Mouse (Mus musculus): ENCODE results near the gene Pak6.

Gene Pak6

DNA sequence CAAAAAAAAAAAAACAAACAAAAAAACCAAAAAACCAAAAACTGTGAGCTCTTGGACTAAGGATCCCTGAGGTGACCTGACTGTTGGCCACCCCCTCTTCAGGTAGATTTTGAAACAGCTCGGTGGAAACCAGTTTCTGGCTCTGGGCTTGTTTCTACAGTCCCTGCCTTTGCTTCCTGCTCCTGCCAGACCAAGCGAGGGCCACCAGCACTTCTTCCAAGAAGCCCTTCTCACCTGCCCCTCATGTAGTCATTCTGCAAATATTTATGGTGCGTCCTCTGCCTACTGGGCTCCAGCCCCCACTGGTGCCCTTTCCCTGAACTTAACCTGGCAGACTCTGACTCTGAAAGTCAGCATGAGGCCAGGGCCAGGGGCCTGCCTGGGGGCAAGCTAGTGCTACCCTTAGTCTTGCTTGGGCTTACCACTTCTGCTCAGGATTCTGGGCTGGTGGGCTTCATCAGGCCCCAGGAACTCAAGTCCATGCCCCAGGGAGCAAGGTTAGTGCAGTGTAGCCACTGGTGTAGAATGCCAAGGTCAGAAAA, 1.9 kb downstream of the Pak6 start:
- DNase-seq (ENCODE audit: low read depth): no peak

DNA sequence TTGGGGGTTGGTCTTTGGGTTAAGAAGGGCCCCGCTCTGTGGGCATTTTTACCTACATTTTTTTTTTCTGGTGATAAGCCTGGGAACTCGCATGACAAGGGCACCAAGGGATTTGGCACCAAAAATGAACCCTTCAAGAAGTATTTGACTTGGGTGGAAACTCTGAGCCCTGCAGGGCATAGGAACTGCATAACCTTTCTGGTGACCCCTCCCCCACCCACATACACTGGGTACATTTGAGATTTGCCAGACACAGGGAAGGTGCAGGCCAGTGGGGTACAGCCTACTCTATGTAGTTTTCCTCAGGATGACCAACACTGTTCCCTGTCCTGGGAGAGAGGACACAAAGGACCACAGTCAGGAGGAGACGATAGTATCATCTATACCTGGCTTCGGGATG, 2.5 kb downstream of the Pak6 start:
- DNase-seq (ENCODE audit: low read depth): no peak

DNA sequence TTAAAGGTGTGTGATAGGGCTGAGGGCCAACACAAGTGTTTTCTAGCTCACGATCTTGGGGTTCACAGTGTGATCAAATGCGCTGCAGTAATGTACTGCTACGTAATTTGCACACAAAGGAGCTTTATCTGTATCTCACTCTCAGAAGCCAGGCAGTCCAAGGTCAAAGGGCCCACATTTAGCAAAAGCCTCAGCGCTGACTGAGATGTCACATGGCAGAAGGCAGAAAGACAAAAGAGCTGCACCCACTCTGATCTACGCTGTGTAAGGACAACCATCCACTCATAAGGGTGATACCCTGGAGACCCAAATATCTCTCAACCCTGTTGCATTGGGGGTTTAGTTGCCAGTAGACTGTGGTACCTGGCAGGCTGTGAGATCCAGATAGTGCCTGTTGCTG, 4.1 kb downstream of the Pak6 start:
- no peak for DNase-seq (ENCODE audit: low read depth)

DNA sequence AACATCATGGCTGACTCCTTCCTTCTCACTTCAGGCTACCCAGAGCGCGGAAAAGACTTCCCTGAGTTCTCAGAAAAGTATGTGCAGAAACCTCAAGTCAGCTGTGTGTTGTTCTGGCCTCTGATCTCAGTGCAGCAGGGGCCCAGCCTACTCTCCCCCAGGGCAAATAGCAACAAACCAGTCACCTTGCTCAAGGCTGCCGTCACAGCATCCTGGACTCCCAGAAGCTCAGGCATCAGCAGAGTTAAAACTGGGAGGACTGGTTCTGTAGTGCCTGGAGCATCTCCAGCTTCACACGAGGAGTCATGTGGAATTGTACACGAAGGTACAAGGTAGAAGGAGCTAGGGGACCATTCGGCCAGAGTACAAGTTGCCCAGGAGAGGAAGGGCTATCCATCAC, 6.1 kb downstream of the Pak6 start:
- DNase-seq (ENCODE audit: low read depth): no peak

DNA sequence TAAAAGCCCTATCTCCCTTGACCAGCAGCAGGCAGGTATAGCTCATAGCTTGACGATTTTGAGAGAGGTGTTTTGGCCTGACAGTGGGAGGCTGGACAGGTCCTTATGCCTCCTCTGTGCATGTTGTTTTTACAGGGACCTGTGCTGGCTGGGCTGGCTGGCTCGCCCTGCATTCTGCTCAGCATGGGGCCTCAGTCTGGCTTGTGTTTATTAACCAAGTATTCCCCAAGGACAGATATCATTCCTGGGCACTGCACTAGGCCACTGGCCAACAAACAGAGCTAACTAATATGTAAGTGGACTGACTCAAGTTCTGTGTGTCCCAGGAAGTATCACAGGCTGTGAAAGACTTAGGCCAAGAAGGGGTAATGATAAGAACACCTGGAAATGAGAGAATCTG, 6.7 kb downstream of the Pak6 start:
- no peak for DNase-seq (ENCODE audit: low read depth)

DNA sequence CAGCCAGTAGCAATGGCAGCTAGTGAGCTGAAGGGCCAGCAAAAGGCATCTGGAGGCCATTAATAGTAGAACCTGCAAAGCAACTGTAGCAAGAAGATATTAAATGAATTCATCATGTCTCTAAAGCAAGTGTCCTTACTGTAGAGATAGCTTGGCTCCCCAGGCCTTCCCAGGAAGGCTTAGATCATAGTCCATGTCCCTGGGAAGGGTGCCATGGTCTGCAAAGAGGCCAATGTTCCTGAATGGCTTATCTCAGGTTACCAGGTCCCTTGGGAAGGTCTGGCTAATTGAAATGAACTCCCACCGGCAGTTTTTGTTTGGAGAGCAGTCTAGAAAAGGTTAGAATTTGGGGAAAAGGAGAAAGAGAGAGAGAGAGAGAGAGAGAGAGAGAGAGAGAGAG, 8.6 kb downstream of the Pak6 start:
- DNase-seq (ENCODE audit: low read depth): no peak

DNA sequence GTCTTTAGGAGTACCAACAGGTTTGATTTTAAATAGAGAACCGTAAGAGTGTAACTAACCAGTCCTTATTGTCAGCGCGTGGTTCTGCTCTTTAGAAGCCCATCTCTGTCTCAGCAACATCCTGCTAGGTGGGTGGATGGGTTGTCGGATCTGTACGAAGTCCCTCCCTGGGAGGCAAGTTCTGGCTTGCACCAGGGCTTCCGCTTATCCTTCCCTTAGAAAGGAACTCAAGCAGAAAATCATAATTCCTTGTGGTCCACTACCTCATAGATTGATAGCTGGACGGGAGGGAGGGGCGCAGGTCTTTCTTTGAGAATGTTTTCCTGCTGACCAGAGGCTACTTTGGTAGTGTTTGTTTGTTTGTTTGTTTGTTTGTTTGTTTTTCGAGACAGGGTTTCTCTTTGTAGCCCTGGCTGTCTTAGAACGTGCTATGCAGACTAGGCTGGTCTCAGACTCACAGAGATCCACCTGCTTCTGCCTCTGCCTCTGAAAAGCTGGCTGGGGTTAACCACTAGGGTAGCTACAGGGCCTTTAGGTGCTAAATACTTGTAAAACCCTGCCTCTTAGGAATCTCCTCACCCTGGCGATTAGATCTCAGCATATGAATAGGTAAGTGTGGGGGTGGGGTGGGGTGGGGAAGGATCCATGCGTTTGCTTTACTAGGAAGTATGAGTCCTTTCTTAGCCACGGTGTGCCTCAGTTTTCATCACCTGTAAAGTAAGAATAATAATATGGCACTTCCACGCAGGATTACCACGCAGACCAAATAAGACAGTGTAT, 10.8 kb downstream of the Pak6 start:
- no peak for DNase-seq (ENCODE audit: low read depth)

DNA sequence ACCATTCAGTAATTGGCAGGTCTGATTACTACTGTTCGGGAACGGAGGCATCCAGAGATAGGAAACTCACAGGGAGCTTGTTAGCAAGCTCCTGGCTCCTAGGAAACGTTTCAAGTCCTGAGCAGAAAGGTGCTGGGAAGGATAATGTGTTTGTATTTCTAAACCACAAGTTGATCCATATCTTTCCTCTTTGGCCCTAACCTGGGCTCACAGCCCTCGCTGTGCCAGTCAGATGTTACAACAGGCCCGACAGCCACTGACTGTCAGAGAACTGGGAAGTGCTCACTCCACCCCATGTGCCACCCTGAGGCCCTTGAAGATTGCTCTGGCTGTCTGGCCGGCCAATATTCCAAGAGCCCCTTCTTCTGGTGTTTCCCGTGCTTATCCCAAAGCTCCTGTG, 11.4 kb downstream of the Pak6 start:
- DNase-seq (ENCODE audit: low read depth): no peak

DNA sequence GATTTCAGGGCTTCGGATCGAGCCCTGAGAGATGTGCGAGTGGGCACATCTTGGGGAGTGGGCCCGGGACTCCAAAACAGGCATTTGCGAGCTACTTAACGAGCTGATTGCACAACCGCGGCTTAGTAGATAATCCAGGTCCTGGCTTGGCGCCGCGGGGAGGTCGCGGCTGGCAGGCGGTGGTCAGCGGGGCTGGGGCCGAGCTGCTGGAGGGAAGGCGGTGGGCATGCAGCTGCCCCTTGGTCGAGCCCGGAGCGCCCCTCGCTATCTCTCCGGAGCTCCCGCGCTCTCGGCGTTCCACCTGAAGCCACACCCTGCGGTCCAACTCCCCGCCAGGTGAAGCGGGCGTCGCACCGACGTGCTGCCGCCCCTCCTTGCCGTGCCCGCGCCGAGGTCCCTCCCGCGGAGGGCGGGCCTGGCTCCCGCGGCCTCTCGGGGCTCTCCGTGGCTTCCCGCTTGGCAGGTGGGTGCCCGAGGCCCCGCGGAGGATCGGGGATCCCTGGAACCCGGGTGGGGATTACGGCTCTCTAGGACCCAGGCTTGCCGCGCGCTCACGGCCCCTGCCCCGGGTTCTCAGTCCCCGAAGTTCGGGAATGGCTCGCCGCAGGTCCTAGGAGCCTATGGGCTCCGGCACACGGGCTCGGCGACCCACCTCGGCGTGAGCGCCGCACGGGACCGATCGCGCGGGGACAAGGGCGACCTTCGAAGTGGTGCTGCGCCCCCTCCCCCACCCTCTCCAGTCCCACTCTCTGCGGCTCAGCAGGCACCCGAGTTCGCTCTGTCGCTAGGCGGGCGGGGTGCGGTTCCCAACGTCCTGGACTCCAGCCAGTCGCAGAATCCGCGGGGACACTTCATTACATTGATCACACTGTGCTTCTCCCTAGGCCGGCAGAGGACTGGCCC, 14.0 kb downstream of the Pak6 start:
- no peak for DNase-seq (ENCODE audit: low read depth)

DNA sequence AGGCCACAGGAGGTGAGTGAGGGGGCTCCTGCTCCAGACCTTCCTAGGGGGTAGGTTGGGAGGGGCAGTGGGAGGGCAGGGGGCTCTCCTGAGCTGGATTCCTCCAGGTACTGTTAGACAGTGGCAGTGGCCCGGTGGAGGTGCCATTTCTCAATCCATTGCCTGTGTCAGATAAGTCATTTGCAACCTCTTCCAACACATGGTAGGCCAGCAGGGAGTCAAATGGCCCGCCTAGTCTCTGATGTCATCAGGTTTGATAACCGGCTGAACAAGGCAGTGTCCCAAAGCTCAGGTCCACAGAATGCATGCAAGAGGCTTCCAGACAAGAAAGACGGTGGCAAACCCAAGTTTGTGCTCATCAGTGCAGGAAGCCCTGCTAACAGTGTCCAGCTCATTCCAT, 14.7 kb downstream of the Pak6 start:
- DNase-seq (ENCODE audit: low read depth): no peak

DNA sequence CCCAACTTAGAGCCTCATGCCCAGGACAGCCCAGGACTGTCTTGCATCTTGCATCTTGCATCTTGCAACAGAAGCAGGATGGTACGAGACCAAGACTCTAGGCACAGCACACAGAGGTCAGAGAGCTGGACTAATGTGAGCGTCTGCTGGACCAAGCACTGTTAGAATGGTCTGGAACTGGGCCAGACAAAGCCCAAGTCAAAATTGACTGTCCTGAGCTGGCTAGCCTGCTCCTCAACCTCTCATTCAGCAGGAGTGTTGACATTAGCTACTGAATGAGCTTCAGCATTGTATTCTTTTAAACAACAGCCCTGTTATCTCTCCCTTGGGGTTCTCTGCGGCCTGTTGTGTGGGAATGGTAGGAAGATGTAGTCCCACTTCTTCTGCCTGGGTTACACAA, 16.5 kb downstream of the Pak6 start:
- no peak for DNase-seq (ENCODE audit: low read depth)

DNA sequence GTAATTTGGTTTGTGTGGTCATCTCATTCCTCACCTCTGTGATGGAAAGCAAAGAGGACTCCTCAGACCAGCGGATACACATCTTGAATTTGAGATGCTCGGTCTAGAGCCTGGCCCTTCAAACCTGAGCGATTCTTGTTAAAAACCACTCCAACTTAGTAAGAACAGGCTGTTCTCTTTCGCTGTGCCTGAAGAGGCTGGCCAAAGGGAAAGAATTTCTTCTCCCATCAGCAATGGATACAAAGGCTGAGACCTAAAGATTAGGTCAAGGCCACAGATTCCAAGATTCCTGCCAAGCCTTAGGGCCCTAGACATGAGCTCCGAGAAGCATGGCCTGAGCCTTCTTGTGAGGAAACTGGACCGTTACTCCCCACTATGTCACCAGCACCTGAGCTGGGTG, 17.8 kb downstream of the Pak6 start:
- no peak for DNase-seq (ENCODE audit: low read depth)

DNA sequence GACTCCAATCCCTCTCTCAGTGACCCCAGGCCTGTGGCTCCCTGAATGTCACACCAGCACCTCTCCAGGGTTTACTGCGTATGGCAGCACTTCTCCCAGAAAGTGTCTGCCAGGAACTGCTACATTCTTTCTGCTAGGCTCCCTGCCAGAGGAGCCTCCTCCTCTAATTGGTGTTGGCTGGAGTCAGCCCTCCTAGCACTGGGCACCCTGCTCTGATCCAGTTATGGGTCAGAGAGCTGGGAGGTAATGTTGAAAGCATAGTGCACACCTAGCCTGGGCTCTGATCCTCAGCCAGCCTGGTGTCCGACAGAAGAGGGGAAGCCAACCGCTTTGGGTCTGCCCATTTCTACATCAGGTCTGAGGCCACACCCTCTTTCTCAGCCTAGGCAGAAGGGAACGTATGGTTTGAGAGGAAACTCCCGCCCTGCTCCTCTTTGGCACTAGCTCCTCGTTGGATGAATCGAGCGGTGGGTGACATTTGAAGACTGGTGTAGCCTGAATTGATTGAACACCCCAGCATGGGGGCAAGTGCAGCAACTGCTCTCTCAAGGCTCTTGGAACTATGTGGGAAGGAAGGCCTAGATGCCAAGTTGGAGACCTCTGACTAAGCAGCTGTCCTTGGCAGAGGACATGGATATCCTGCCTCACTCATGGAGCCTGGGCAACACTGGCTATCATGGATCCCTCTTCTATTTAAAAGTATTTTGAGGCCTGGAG, 19.6 kb downstream of the Pak6 start:
- DNase-seq (ENCODE audit: low read depth): no peak

DNA sequence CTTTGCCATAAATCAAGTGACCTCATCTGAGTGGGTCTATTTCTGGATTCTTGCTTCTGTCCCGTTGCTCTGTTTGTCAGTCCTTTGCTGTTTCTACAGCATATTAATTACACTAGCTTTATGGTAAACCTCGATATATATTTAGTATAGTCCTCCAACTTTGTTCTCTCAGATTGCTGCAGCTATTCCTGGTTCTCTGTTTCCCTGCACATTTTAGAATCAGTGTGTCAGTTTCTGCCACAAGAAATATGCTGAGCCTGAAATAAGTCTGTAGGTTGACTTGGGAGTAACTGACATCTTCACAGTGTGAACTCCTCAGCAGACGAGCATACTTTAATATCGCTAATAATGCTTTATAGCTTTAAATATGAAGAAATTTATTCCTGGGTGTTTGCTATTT, 22.0 kb downstream of the Pak6 start:
- no peak for DNase-seq (ENCODE audit: low read depth)

DNA sequence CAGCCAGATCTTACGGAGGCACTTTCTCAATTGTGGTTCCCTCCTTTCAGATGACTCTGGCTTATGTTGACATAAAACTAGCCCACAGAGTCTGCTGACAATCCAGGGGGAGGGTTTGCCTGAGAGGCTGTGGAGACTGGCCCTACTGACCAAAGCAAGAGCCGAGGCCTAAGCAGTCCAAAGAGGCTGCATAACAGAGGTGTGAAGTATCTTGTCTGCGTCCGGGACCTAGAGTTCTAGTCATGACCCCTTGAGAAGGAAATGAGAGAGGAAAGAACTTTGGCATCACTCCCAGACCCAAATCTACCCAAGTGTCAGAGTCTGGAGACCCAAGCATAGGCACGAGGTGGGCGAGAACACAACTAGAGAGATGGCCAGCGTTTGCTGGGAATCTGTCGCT, 23.6 kb downstream of the Pak6 start:
- DNase-seq (ENCODE audit: low read depth): no peak

DNA sequence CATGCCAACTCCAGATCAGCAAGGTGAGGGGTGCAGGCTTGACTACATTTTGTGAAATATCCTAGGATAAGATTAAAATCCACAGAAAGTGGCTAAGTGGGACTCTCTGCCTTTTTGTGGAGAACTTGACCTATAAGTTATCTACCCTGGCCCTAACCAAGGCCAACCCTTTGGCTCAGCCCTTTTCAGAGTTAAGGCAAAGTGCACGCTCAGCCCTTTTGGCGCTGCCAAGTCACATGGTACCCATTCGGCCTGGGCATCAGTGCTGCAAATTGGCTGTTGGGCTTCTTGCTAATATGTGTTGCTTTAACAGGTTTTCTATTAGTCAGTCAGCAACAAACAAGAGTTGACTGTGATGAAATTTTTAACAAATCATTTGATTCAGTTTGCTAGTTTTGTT, 24.7 kb downstream of the Pak6 start:
- DNase-seq (ENCODE audit: low read depth): no peak

DNA sequence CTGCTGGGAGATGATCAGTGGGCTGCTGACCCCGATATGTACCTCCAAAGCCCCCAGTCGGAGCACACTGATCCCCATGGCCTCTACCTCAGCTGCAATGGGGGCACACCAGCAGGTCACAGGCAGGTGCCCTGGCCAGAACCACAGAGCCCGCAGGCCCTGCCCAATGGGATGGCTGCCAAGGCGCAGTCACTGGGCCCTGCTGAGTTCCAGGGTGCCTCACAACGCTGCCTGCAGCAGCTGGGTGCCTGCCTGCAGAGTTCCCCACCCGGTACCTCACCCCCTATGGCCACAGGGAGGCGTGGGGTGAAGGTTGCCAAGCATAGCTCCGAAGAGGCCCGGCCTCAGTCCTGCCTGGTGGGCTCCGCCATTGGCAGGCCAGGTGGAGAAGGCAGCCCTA, 26.8 kb downstream of the Pak6 start:
- DNase-seq (ENCODE audit: low read depth): no peak

DNA sequence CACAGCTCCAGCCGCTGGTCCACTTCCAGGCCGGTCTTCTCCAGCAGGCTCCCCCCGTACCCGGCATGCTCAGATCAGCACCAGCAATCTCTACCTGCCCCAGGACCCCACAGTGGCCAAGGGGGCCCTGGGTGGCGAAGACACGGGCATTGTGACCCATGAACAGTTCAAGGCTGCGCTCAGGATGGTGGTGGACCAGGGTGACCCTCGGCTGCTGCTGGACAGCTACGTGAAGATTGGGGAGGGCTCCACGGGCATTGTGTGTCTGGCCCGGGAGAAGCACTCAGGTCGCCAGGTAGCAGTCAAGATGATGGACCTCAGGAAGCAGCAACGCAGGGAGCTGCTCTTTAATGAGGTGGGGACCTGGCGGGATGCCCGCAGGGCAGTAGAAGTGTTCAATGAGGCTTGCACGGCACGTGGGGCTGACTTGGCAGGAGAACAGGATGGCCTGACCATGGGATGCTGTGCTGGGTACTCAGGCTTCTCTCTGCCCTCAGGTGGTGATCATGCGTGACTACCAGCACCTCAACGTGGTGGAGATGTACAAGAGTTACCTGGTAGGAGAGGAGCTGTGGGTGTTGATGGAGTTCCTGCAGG, 30.4 kb downstream of the Pak6 start:
- no peak for DNase-seq (ENCODE audit: low read depth)

DNA sequence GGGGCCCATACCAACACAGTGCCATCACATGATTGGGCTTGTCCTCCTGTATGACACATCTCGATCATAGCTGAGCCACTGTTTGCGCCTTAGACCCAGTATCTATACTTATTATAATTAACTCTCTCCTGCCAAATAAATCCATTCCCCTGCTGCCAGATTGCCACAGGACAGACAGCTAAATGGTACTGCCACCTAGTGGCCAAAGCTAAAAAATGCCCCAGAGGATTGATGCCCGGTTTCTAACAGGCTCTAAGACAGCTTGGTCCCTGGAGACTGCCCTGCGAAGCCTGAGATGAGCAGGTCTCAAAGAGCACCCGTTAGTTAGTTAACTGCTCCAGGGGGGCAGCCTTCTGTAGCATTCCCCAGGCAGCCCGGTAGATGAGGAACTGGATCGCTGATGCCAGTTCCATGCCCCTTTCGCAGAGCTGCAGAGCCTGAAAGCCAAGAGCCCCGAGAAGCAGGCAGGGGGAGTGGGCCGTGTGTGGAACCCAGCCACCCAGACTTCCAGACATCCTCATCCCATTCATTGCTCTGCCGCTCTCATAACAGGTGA, 32.7 kb downstream of the Pak6 start:
- DNase-seq (ENCODE audit: low read depth): peak; percentile 85

DNA sequence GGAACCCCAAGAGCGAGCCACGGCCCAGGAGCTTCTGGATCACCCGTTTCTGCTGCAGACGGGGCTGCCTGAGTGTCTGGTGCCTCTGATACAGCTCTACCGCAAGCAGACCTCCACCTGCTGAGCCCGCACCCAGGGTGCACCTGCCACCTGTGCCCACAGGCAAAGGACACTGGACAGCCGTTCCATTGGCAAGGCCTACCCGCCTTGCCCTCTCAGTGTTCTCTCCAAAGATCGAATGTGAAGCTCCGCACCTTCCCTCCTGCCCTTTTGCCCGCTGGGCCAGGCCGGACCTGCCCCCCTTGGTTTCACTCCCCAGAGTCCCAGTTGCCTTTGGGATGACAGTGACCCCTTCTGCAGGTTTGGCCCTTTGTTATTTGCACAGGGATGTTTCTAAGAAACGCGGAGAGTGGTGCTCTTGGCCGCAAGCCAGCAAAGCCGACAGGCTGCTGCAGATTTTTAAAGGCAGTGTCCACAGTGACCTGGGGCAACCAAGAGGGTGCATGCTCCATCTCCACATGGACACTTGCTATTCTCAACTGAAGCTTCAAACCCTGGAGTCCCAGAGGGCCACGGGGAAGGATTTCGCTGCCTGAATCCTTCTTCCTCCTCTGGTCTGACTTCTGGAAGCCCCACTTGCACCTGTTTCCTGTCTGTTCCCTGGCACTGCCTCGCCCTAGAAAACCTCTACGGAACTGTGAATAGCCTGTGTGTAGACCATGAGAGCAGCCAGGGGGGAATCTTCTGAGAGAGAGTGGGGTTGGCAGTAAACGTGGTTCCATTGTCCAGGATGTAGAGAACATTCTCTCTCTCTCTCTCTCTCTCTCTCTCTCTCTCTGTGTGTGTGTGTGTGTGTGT, 33.6 kb downstream of the Pak6 start:
- DNase-seq (ENCODE audit: low read depth): peak; percentile 25

DNA sequence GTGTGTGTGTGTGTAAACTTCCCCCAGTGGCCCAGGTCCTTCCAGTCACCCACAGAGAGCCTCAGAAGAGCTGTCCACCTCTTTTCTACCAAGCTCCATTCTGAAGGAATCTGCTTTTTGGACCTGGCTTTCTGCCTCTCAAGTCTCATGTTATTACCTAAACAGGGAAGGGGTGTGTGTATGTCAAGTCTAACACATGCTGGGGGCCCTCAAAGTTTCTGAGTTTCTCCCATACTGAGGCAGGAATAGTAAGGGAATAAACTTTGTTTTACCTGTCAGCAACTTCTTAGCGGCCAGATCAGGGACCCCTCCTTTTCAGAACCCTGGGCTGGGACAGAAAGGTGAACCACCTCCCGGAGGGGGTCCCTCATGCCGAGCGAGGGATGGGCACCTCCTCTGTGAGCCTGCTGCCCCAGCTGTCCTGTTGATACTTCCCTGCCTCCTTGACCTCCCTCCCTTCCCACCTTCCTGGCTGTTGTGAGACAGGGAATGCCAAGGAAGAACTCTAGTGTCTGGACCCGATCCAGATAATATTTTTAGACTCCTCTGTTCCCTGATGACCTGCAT, 34.3 kb downstream of the Pak6 start:
- no peak for DNase-seq (ENCODE audit: low read depth)

Data from induced T-regulatory cell, adult 2 months (primary cell).